Mouse (Mus musculus): Measurements from ENCODE around the gene Ercc2. TPM values are rescaled to one million over a fixed set of nuclear protein-coding genes. Genes with fewer than 3 reads are reported as not detected.

The Ercc2 gene
- total RNA-seq, 2 experiments from 2014 or later, result 34.5 to 34.9 TPM

- peak; percentile 80 to 87 for DNase-seq (ENCODE audit: extremely low spot score in 1 of 2, low spot score in 1 of 2)
Observed at GRCm38 (mm10) chr7:19359299-19359891, 22.4 kb upstream of the Ercc2 start, which contains the start of the genes Cd3eap and Ppp1r13l. Gene Cd3eap (minus strand): TSS chr7:19359483. Gene Ppp1r13l (plus strand): TSS chr7:19359749.

- DNase-seq (ENCODE audit: extremely low spot score in 1 of 2, low spot score in 1 of 2), result peak; percentile 37 to 53
Observed at GRCm38 (mm10) chr7:19359892-19360641, 21.7 kb upstream of the Ercc2 start.

DNA sequence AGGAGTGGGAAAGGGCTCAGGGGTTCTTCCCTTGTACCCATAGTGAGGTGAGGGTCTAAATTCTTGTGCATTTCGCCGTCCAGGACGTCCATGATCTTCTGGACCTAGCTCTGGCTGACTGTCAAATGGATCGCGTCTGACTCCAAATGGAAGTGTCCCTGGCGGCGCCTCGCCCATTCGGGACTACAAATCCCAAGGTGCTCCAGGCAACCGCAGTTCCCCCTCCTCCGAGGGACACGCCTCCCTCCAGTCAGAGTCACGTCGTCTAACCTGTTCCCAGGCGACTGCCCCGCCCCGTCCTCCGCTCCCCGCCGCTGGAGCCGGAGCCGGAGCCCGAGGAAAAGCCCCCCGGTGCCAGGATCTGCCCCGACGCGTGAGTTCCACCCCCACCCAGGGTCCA, 20.9 kb upstream of the Ercc2 start:
- peak; percentile 71 to 72 for DNase-seq (ENCODE audit: extremely low spot score in 1 of 2, low spot score in 1 of 2)

- peak; percentile 67 to 87 for DNase-seq (ENCODE audit: extremely low spot score in 1 of 2, low spot score in 1 of 2)
Observed at GRCm38 (mm10) chr7:19361720-19362119, 20.1 kb upstream of the Ercc2 start.

GRCm38 (mm10) chr7:19362276-19362675, 19.5 kb upstream of the Ercc2 start:
- DNase-seq (ENCODE audit: extremely low spot score in 1 of 2, low spot score in 1 of 2), result no peak

GRCm38 (mm10) chr7:19363881-19364280, 17.9 kb upstream of the Ercc2 start:
- peak in 1 of 2 experiments; percentile 62 for DNase-seq (ENCODE audit: extremely low spot score in 1 of 2, low spot score in 1 of 2)

DNA sequence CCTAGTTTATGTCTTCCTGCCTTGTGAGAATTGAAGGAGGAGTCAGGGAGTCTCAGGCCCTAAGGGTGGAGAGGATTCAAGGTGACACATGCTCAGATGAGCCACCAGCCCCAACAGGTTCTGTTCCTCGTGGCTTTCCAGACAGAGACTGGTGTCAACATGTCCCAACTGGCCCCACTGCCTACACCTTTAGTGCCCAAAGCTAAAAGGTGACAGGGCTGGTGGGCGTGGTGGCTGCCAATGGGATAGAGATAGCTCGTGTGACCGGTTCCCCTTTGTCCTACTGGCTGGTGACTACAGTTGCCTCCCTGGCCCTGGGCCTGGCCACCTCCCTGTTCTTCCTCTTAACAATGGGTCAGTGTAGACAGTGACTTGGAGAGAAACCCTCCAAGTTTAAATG, 16.4 kb upstream of the Ercc2 start:
- DNase-seq (ENCODE audit: extremely low spot score in 1 of 2, low spot score in 1 of 2), result no peak

GRCm38 (mm10) chr7:19368380-19368779, 13.4 kb upstream of the Ercc2 start:
- no peak for DNase-seq (ENCODE audit: extremely low spot score in 1 of 2, low spot score in 1 of 2)

GRCm38 (mm10) chr7:19369823-19370425, 11.9 kb upstream of the Ercc2 start:
- peak; percentile 62 to 79 for DNase-seq (ENCODE audit: extremely low spot score in 1 of 2, low spot score in 1 of 2)

DNA sequence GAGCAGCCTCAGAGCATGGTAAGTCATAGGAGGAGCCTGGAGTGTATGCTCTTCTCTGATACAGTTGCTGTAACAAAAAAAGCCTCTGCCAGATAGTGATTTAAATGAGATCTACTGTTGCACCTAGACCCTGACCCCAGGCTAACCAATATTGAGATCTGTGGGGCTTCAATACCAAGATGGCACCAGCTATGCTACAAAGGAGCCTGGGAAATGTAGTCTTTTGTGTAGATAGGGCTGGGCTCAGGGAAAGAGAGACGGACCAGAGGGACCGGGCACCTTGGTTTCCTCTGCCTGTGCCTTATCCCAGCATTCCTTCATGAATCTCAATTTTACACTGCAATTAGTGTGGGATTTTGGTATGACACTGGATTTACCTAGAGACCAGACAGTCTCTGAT, 8.4 kb upstream of the Ercc2 start:
- DNase-seq (ENCODE audit: extremely low spot score in 1 of 2, low spot score in 1 of 2), result no peak

DNA sequence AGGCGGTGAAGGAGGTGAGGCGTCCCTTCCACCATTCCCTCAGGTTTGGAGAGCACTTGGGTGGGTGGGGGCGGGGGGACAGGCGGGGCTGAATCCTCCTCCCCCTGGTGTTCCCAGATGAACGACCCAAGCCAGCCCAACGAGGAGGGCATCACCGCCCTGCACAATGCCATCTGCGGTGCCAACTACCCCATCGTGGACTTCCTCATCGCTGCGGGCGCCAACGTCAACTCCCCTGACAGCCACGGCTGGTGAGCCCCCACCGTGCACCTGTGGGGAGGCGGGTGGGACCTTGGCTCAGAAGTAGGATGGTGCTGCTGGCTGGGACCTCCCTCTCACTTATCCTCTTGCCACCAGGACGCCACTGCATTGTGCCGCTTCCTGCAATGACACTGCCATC, 6.4 kb upstream of the Ercc2 start:
- DNase-seq (ENCODE audit: extremely low spot score in 1 of 2, low spot score in 1 of 2), result no peak

- DNase-seq (ENCODE audit: extremely low spot score in 1 of 2, low spot score in 1 of 2), result no peak
Observed at GRCm38 (mm10) chr7:19376019-19376418, 5.8 kb upstream of the Ercc2 start.

- no peak for DNase-seq (ENCODE audit: extremely low spot score in 1 of 2, low spot score in 1 of 2)
Observed at GRCm38 (mm10) chr7:19378049-19378448, 3.8 kb upstream of the Ercc2 start.

- peak; percentile 26 to 49 for DNase-seq (ENCODE audit: extremely low spot score in 1 of 2, low spot score in 1 of 2)
Observed at GRCm38 (mm10) chr7:19382166-19382541, 344 bp downstream of the Ercc2 start.

- no peak for DNase-seq (ENCODE audit: extremely low spot score in 1 of 2, low spot score in 1 of 2)
Observed at GRCm38 (mm10) chr7:19383708-19384107, 1.9 kb downstream of the Ercc2 start.

GRCm38 (mm10) chr7:19388699-19389413, 7.0 kb downstream of the Ercc2 start:
- DNase-seq (ENCODE audit: extremely low spot score in 1 of 2, low spot score in 1 of 2), result no peak

GRCm38 (mm10) chr7:19394484-19394883, 12.7 kb downstream of the Ercc2 start:
- no peak for DNase-seq (ENCODE audit: extremely low spot score in 1 of 2, low spot score in 1 of 2)

DNA sequence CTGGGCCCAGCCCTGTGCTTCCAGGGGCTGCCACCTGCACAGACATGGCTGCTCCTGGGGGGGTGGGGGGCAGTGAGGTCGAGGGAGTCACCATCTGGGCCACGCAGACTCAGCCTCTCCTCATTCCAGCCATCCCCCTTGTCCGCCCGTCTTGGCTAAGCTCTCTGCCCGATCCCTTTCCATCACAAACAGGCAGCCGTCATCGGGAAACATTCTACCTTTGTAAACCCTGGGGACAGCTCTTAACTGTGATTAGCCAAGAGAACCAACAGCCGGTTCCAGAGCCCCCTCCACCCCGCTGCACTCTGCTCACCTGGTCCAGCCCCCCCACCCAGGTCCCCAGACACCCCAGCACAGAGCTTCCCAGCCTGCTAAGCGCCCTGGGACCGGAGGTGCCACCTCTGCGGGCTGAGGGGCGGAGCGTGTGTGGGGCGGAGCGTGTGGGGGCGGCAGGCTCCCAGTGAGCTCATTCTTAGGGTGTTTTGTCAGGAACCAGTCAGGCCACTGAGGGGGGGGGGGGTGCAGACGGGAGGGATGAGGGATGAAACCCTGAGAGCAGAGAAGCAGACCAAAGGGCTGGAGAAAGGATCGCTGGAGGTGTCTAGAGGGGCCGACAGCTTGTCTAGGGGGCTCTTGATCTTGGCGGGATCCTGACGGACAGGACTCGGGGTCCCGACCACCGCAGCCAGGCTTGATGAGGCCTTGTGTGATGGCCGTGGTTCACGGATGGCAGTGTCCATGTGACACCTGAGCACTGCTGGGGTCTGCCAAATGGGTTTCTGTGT, 17.9 kb downstream of the Ercc2 start:
- DNase-seq (ENCODE audit: extremely low spot score in 1 of 2, low spot score in 1 of 2), result no peak

DNA sequence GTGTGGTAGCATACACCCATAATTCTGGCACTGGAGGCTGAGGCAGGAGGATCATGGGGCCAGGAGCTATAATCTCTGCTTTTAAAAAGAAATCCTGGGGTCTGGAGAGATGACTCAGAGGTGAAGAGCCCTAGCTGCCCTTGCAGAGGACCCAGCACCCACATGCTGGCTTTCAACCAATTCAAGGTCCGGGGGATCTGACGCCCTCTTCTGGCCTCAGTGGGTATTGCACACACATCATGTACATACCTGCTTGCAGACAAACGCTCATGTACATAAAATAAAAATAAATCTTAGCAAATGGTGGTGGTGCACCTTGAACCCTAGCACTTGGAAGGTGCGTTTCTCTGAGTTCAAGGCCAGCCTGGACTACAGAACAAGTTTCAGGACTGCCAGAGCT, 19.1 kb downstream of the Ercc2 start:
- no peak for DNase-seq (ENCODE audit: extremely low spot score in 1 of 2, low spot score in 1 of 2)

- DNase-seq (ENCODE audit: extremely low spot score in 1 of 2, low spot score in 1 of 2), result no peak
Observed at GRCm38 (mm10) chr7:19402535-19403112, 20.8 kb downstream of the Ercc2 start.
